Mouse (Mus musculus) mature B cell (primary cell): ENCODE measurements around the gene BC024063.
"Not testable (repeated sequence)": the region's sequence is repeated elsewhere in the genome, so short reads cannot be mapped to it uniquely, and the experiment has no call there.

ENCODE experiments used
- in situ Hi-C: fragments of 300-500 bp; cut with MboI; formaldehyde crosslinking; loops from 2 replicates; pipeline ENCODE4 v1.14.3; 2019

The BC024063 gene

GRCm38 (mm10) chr10:82082728-82083621 is at the start of gene BC024063:
TSS of gene BC024063 (plus strand) at chr10:82083353.
- in situ Hi-C loops = not testable (repeated sequence)

DNA sequence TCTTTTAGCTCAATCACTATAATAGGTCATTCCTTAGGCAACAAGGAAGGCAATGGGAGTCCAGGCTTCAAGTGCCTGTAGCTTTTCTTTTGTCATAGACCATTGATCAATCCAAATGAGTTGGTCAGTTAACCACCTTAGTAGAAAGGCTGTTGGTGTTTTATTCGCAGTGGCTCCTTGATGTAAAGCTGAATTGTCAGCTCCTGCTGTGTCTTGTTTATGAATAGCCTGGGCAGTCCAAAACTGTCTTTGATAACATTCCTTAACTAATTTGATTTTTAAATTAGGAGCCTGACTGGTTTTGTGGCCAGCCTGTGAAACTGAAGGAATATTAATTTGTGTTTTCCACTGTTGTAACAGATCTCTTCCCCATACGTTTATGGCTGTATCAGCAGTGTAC is 41.0 kb upstream of the BC024063 start:
- in situ Hi-C loops = no loop called here

- in situ Hi-C loops = no loop called here
Measured at GRCm38 (mm10) chr10:82046603-82047002, 36.5 kb upstream of the BC024063 start.

DNA sequence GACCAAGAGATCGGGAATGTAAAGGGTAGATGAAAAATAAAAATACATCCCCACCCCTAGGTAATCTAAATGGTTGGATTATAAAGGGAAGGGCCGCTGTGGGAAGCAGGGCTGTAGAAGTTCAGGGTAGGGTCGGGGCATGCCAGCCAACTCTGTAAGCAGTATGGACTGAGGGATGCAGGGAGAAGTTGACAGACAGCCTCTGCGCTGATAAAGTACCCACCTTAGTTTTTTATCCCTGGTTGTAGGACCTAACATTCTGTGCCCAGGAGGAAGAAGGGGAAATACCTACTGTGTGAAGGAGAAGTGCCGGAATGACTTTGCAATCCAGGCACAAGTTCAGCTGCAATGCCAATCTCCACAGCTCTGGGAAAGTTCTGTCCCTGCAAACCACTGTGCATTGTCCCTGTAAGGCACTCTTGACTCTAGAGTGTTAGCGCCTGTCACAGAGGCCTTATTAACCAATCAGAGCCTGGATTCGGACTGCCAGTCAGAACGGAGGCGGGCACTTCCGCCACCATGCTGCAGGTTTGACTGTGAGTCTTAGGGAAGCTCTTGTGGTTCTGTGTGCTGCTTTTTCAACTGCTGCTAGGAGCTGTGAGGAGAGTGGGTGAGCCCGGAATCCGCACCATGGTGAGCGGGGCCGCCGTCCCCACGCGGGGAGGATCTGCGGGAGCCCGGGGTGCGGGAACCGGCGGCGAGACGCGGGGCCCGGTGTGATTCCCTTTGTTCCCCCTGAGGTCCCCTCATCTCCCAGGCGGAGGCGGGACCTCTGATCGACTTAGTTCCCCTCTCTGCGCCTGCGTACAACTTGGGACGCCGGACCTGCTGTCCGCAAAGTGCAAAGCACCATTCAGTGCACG is 35.3 kb upstream of the BC024063 start, which contains the start of gene Zfp873:
Zfp873 (plus strand) TSS at position 527 of the 863 bp plus-strand sequence.
- in situ Hi-C loops = no loop called here

DNA sequence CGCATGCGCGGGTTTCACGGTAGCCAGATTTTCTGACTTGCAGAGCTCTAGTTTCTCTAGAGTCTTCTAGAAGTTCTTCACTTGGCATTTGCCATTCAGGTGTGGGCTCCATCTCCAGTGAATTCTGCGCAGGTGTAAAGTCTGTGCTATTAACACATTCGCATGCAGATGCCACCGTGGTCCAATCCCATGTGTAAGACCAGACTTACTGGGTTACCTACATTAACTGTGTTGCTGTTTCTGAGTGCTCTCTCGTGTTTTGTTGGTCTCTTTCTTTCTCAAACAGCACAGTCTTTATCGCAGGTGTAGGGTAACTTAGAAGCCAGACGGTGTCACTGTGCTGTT is 34.7 kb upstream of the BC024063 start:
- in situ Hi-C loops = not testable (repeated sequence)

- in situ Hi-C loops = not testable (repeated sequence)
Measured at GRCm38 (mm10) chr10:82083622-82083971, 444 bp downstream of the BC024063 start.

DNA sequence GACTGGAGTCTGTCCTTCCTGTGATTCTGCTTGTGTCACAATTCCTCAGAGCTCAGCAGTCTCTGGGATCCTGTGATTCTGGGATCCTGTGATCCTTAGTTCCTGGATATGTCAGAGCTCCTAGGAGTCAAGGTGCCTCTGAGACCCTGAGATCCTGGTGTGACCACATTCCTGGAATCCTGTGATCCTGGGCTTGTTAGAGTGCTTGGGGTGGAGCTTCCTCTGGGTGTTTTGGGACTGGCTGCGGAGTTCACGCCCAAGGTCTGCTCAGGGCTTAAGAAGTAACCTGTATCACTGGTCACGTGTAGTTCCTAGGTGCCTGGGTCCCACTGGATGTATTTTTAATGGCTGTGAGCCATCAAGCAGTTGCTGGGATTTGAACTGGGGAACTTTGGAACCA is 34.1 kb downstream of the BC024063 start:
- in situ Hi-C loops = no loop called here

- in situ Hi-C loops = no loop called here
Measured at GRCm38 (mm10) chr10:82127850-82128401, 44.8 kb downstream of the BC024063 start, which contains the start of gene AU041133. TSS of gene AU041133 (plus strand) at chr10:82128013.

- in situ Hi-C loops = no loop called here
Measured at GRCm38 (mm10) chr10:82145282-82145681, 62.1 kb downstream of the BC024063 start.

DNA sequence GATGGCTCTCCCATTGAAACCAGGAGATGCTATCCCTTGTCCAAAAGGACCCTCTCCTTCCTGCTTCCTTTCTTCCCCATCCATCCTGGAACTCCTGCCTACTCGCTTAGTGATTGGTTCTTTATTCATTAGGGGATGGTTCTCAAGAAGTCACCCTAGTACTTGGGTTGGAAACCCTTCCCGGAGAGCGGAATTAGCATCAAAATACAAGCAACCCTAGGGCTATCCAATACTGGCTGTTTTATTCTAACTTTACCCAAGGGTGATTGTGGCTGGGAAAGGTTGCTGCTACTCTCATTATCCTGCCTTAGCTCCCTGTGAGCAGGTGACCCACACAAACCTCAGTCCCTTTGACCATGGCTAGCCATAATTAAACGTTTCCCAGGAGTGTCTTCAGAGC is 64.4 kb downstream of the BC024063 start:
- in situ Hi-C loops = no loop called here
